Mouse (Mus musculus): ENCODE results near the gene Basp1.

Gene Basp1

GRCm38 (mm10) chr15:25364160-25364818 lies 49.3 kb downstream of the Basp1 start:
- ATAC-seq (ENCODE audit: low TSS enrichment): no peak

- no peak for ATAC-seq (ENCODE audit: low TSS enrichment)
Measured at GRCm38 (mm10) chr15:25363636-25364035, 49.9 kb downstream of the Basp1 start.

- no peak for ATAC-seq (ENCODE audit: low TSS enrichment)
Measured at GRCm38 (mm10) chr15:25360825-25361224, 52.7 kb downstream of the Basp1 start.

- peak; percentile 91 for ATAC-seq (ENCODE audit: low TSS enrichment)
Measured at GRCm38 (mm10) chr15:25358680-25359097, 54.9 kb downstream of the Basp1 start.

GRCm38 (mm10) chr15:25355339-25355738 lies 58.2 kb downstream of the Basp1 start:
- no peak for ATAC-seq (ENCODE audit: low TSS enrichment)

- ATAC-seq (ENCODE audit: low TSS enrichment): no peak
Measured at GRCm38 (mm10) chr15:25354738-25355137, 58.8 kb downstream of the Basp1 start.

- ATAC-seq (ENCODE audit: low TSS enrichment): no peak
Measured at GRCm38 (mm10) chr15:25353498-25353897, 60.1 kb downstream of the Basp1 start.

GRCm38 (mm10) chr15:25343263-25343662 lies 70.3 kb downstream of the Basp1 start:
- ATAC-seq (ENCODE audit: low TSS enrichment): no peak

GRCm38 (mm10) chr15:25335277-25335676 lies 78.3 kb downstream of the Basp1 start:
- ATAC-seq (ENCODE audit: low TSS enrichment): no peak

GRCm38 (mm10) chr15:25331877-25332445 lies 81.6 kb downstream of the Basp1 start:
- no peak for ATAC-seq (ENCODE audit: low TSS enrichment)

- no peak for ATAC-seq (ENCODE audit: low TSS enrichment)
Measured at GRCm38 (mm10) chr15:25330946-25331345, 82.6 kb downstream of the Basp1 start.

GRCm38 (mm10) chr15:25322601-25323000 lies 91.0 kb downstream of the Basp1 start:
- ATAC-seq (ENCODE audit: low TSS enrichment): no peak

- no peak for ATAC-seq (ENCODE audit: low TSS enrichment)
Measured at GRCm38 (mm10) chr15:25322111-25322510, 91.5 kb downstream of the Basp1 start.

GRCm38 (mm10) chr15:25321636-25322035 lies 91.9 kb downstream of the Basp1 start:
- ATAC-seq (ENCODE audit: low TSS enrichment): no peak

- no peak for ATAC-seq (ENCODE audit: low TSS enrichment)
Measured at GRCm38 (mm10) chr15:25314471-25314870, 99.1 kb downstream of the Basp1 start.

All from frontal cortex, adult (tissue).